11 mouse cellular contexts compared by ENCODE assay signal in genomic region chr4:149855180-149855891, GRCm38 (mm10).
DNase-seq lines count a peak whose midpoint lies in the region; ATAC-seq and TF ChIP-seq lines count a peak whose summit lies in the region.
"Had no signal": no experiment of that assay in that cellular context is flagged by ENCODE, and none has a peak within 500 bp of the region (broad histone marks: within the 10 kb centered on the region; RNA-seq: fewer than 3 reads in every experiment).

No protein-coding gene starts in this region.

- H3K4me1 ChIP-seq in thymus, adult 2 months (replicated peaks; ENCODE audit: control insufficient read depth, insufficient read depth, low read length), result peaks cover 37% of the 10 kb centered on the region
- peaks cover 7% of the 10 kb centered on the region for H3K4me1 ChIP-seq in stomach, embryonic 16.5 days (ENCODE audit: control insufficient read depth, insufficient read depth, low read length)

- H3K27me3 ChIP-seq in thymus, adult 2 months (ENCODE audit: control insufficient read depth, insufficient read depth, low read length), result no peaks in the 10 kb centered on the region
- no peaks in the 10 kb centered on the region; the same call in 1 of the 2 replicates for H3K27me3 ChIP-seq in stomach, embryonic 16.5 days (ENCODE audit: control insufficient read depth, insufficient read depth, low read length)

- no peaks in the 10 kb centered on the region for H3K36me3 ChIP-seq in thymus, adult 2 months (ENCODE audit: control insufficient read depth, insufficient read depth, low read length)
- H3K36me3 ChIP-seq in stomach, embryonic 16.5 days (ENCODE audit: control insufficient read depth, insufficient read depth, low read length), result no peaks in the 10 kb centered on the region

- WGBS in thymus, adult 2 months, result 70% methylated on average over 10 of the region's 10 CpGs
- 71% methylated on average over 10 of the region's 10 CpGs for WGBS in stomach, embryonic 16.5 days

- DNase-seq in heart, adult 11 months, result peak; percentile 82
- no peak for DNase-seq in heart, postnatal 25 days (ENCODE audit: low spot score)
- no peak for DNase-seq in thymus, adult 2 months
- DNase-seq in thymus, adult 18-20 months, result no peak
- DNase-seq in liver, result peak; percentile 32
- no peak for DNase-seq in urinary bladder, adult 2 months (ENCODE audit: low spot score)
- no peak for DNase-seq in gastrocnemius, postnatal 14 days
- DNase-seq: adrenal gland, adult 2 months; cerebellum, adult 8-10 months had no signal

- peak overlapping the region; percentile 29; the same call in 1 of the 2 replicates for H3K4me3 ChIP-seq in thymus, adult 2 months (ENCODE audit: control insufficient read depth, insufficient read depth, low read length)
- H3K4me3 ChIP-seq in stomach, embryonic 16.5 days (replicated peaks; ENCODE audit: low read length), result no peak overlapping the region

- 0 out of 2 replicates have a peak overlapping the region, but pooled peaks have one; percentile 50 for H3K4me2 ChIP-seq in stomach, embryonic 16.5 days (ENCODE audit: low read depth, low read length)

- intact Hi-C loops in heart, postnatal 25 days (cut with DNase I), result no loop called here
- intact Hi-C loops in gastrocnemius, postnatal 14 days (cut with DNase I; ENCODE audit: low total_unique reads), result no loop called here

- TF ChIP-seq CTCF in thymus, adult 2 months (IDR thresholded peaks at IDR 0.05; ENCODE audit: borderline replicate concordance, control insufficient read depth, extremely low read depth, insufficient read depth, low read length, poor library complexity), result no peak

- H3K9ac ChIP-seq in stomach, embryonic 16.5 days (ENCODE audit: low read length), result no peak overlapping the region

- no peaks in the 10 kb centered on the region for H3K9me3 ChIP-seq in stomach, embryonic 16.5 days (replicated peaks; ENCODE audit: control insufficient read depth, low read length)

- no peak for ATAC-seq in stomach, embryonic 16.5 days (ENCODE audit: insufficient read depth, low FRiP score)

- peak overlapping the region; percentile 90 for H3K27ac ChIP-seq in thymus, adult 2 months (ENCODE audit: control insufficient read depth, insufficient read depth, low read length)
- no peak overlapping the region for H3K27ac ChIP-seq in stomach, embryonic 16.5 days (ENCODE audit: low read length)
- H3K27ac ChIP-seq: macrophage had no signal

- TF ChIP-seq POLR2A in thymus, adult 2 months (IDR thresholded peaks at IDR 0.05; ENCODE audit: control insufficient read depth, extremely low read depth, insufficient read depth, low read length, poor library complexity), result no peak

Comparison
In these comparisons a context has a peak if more than half of its experiments do, and no peak if none do; other contexts are left out.
1. DNase-seq: peak in heart, adult 11 months (single experiment) and liver (single experiment); none in heart, postnatal 25 days (single experiment), thymus, adult 2 months (single experiment), thymus, adult 18-20 months (0 of 2), urinary bladder, adult 2 months (single experiment) and gastrocnemius, postnatal 14 days (single experiment).